Mouse (Mus musculus) subcutaneous adipose tissue, adult 2 months (tissue): Measurements from ENCODE around the gene Selenoo. TPM values are rescaled to one million over a fixed set of nuclear protein-coding genes. Genes with fewer than 3 reads are reported as not detected.

Source experiments
- polyA plus RNA-seq: library from polyadenylated mRNA; depleted of rRNA; stranded (reverse); fragments of >200 nt; gene quantifications from 2 replicates; pipeline ENCODE4 v1.2.3, GENCODE M21; 2012; ENCODE audit warnings: low replicate concordance; rRNA removed

The Selenoo gene
- 40.9 and 49.5 TPM in 2 replicates for polyA plus RNA-seq

DNA sequence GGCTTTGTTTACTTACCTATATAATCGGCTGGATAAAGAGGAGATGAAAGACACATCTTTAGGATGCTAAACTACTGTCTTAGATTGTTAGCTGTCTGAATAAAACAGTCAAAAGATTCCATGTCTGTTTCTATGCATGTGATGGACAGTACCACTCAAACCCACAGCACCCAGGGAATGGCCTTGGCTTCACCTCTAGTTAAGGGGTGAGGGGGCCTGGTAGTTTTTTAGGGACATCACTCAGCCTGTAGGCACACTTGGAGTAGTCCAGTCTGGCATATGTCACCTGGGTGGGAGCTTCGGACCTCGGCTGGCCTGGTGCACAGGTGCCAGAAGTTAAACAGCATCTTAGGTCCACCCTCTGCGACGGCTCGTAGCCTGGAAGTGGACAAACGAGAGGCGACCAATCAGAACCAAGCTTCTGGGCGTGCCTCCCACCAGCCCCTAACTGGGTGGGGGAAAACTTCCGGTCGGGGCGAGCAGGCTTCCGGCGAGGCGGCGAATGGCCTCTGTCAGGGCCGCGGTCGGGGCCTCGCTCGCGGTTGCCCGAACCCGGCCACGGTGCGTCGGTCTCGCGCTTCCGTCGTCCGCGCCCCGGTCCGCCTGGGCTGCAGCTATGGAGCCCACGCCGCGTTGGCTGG, at the start of gene Selenoo:
Selenoo (plus strand) TSS at position 478 of the 641 bp plus-strand sequence.

DNA sequence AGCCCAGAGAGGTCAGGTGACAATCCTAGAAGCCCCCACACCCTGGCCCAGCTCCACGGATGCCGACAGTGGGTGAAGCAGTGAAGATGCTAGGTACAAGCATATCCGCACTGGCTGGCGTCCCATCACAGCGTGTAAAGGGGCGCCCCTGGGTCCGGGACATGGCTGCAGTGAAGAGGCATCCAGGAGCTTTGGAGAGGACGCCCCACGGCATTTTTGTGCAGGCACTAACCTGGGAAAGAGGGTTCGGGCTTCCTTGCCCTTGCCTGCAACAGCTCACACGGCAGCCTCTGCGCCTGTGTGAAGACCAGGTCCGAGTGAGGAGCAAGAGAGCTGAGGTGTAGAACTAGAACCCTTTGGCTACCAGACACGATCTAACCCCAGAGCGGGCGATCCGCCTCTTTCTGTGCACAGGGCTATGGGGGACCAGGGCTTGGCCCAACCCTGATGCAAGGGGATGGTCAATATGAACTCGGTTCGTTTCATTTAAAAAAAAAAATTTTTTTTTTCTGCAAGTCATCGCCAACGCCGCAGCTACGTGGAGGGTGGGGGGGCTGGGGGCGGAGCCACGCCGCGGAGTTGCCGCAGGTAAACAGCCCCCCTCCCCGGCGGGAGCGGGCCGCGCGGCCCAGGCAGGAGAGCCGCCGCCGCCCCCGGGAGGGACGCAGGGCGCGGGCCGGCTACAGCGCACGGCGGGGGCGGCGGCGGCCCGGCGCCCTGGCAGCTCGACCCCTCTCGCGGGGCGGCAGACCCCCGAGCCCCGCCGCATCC, 29.5 kb upstream of the Selenoo start, which contains the start of gene Panx2:
Panx2 (plus strand) TSS at position 574 of the 771 bp plus-strand sequence.

DNA sequence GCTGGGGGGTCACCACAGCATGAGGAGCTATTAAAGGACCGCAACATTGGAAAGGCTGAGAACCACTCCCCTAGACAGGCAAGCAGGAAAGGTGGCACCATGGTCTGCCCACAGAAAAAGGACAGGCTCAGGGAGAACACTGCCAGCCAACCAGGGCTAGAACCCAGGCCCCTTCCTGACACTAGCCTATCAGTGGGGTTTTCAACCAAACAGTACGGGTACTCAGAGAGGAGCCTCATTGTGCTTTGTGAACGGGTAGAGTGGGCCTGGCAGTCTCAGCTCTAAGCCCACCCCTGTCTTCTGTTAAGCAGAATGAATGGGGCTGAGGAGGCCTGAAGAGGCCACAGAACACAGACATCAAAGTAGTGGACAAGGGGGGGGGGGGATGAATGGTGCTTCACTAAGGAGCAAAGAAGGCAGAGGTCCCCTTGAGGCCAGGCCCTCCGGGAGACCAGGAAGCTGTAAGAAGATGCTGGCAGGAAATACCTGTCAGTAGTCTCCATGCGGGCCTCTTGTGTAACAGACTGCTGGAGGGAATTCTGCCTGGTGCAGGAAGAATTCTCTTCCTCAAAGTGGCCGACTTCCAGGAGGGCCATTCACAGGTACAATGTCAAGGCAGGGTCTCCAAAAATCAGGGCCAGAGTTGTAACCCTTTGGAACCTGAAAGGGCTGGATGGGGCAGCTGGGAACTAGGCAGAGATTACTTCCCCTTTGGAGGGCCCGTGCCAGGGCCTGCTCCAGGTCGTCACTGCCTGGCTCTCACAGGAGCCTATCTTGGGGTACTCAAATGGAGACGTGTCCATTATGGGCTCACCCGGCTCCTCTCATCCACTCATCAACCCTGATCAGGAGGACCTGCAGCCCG, 14.0 kb upstream of the Selenoo start, which contains the start of gene Trabd:
Trabd (plus strand) TSS at position 512 of the 865 bp plus-strand sequence.

DNA sequence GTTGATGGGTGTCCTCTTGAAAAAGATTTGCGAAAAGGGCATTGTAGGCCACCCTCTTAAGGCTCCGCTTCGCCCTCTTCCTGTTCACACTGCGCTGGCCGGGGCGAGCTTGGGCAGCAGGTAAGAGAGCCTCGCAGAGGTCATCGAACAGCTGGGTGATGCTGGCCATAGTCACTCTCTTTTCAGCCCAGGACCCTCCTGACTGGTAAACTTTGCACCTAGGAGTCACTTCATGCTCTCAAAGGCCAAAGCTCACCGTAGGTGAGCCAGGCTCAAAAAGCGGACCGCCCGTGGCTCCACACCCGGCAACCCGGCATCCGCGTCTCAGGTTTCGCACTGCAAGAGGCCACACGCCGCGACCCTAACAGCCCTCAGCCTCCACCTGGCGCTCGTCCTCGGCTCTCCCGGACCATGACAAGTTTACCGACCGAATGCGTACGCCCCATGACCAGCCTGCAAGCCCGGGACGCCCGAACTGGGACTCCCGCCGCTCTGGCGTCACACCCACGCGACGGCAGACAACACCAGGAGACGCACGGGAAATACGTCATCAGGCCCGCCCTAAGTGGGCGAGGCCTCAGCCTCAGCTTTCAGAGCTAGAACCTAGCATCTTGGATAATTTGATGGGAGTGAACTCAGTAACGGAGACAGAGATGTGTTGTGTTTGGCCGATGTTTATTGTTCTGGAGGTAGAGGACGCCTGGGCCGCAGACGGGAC, 33.9 kb downstream of the Selenoo start, which contains the start of gene Tubgcp6:
Tubgcp6 (minus strand) TSS at position 464 of the 718 bp plus-strand sequence.

DNA sequence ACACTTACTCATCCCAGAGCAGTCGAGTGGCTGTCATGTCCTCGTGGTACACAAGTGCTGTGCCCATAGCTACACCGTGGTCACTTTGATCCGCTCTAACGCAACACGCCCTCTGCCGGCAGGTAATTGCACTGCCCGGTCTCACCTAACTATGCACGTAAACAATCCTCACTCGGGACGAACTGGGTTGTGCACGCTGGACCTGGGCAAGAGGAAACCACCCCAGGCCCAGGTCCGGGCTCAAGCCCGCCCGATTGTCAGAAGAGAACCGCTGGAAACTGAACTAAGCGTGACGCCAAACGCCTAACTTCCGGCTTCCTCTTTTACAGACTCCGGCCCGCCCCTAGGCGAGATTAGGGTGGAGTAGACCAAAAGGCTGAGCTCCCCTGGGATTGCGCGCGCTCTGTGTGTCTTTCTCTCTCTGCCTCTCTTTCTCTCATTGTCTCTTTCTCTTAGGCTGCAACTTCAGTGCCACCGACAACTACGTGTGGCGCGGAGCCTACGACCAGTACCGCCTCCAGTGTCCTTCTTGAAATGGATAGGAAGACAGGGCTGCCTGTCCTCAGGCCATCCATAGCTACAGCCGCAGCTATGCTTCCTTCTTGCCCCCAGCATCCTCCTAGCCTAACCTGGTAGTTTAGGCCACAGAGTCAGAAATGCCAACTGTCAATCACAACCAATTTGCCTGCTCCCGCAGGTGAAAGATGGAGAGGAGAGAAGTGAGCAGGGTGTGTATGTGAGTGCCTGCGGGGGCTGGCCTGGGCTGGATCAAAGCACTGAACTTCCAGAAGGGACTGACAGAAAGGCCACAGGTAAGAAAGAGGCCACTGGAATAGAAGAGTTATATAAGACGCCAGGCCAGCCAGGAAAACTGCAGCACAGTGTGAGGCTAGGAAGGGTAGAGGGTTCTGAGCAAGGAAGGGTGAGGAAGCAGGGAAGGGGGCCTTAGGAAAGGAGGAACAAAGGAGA, 39.8 kb downstream of the Selenoo start, which contains the start of gene Hdac10:
Hdac10 (minus strand) TSS at position 319 of the 969 bp plus-strand sequence.

DNA sequence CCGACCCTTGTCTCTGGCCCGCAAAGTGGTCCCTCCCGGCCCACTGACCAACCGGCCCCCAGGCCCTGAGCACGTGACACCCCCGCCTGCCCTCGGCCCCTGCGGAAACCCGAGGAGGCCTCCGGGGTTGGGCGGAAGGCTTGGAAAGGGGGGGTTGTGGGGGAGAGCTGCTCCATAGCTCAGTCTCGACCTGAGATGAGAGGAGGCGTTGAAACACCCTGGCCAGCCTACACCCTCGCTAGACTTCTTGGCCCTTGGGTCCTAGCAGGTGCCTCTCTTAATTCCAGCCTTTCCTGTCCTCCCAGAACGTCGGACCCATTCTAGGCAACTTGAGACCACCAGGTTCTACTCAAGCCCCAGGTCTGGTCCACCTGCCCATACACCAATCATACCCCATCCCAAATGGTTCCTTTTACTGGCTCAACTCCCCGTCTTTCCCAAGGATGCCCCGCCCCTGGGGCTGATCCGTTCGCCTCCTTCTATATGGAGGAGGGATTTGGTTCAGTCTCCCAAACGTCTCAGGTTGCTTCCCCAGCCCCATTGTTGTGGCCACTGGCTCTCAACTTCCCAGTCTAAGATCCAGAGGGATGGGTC, 51.9 kb downstream of the Selenoo start, which contains the start of gene Mapk12:
Mapk12 (minus strand) TSS at position 45 of the 594 bp plus-strand sequence.

DNA sequence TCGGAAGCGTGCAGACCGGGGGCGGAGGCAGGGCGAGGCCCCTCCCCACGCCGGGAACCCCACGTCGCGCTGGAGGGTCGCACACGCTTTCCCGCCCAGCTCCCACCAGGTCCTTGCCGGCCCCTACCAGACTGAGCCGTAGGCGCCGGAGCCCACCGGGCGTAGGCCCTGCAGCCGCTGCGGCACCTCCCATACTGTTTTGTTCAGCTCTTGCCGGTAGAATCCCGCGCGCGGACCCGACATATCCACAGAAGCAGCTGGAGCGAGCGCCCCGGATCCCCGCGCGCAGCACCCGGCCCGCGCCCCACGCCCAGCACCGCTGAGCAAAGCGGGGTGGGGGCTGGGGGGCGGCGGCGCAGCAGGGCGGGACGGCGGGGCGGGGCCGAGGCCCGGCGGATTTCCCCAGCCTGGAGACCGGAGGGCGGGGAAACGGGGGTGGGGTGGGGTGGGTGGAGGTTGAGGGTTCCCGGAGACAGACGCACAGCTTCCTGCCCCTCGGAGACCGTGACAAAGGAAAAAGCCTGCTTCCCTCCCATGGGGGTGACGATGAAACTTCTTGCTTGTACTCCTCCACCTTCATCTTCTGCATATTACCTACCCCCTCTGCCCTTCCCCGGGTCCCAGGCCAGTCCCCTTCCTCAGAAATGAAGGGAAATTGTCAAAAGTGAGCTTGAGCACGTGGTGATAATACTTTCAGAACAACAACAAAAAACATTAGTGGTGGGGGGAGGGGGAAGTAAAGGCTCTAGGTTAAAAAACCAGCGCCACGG, 60.6 kb downstream of the Selenoo start, which contains the start of gene Mapk11:
Mapk11 (minus strand) TSS at position 358 of the 770 bp plus-strand sequence.

Other genes with a start within 250 kb of the Selenoo start
- 48.2 and 85.1 TPM in 2 replicates for gene Pim3, start 226.9 kb upstream of the Selenoo start, polyA plus RNA-seq
- not detected in 2 replicates for gene Ttll8, start 134.7 kb upstream of the Selenoo start, polyA plus RNA-seq
- gene Mlc1, start 110.1 kb upstream of the Selenoo start, polyA plus RNA-seq: 0.17 TPM in 1 of 2 replicates, not detected in the other
- gene Mov10l1, start 106.2 kb upstream of the Selenoo start, polyA plus RNA-seq: not detected in 2 replicates
- 0.33 TPM in 1 of 2 replicates, not detected in the other for gene Panx2, start 29.4 kb upstream of the Selenoo start, polyA plus RNA-seq
- gene Trabd, start 14.0 kb upstream of the Selenoo start, polyA plus RNA-seq: 33.3 and 53.5 TPM in 2 replicates
- 27.8 and 39.6 TPM in 2 replicates for gene Tubgcp6, start 34.0 kb downstream of the Selenoo start, polyA plus RNA-seq
- gene Hdac10, start 39.6 kb downstream of the Selenoo start, polyA plus RNA-seq: 41.7 and 54.8 TPM in 2 replicates
- gene Mapk12, start 51.6 kb downstream of the Selenoo start, polyA plus RNA-seq: 18.6 and 31.5 TPM in 2 replicates
- 11.1 and 14.2 TPM in 2 replicates for gene Mapk11, start 60.5 kb downstream of the Selenoo start, polyA plus RNA-seq
- gene Plxnb2, start 91.7 kb downstream of the Selenoo start, polyA plus RNA-seq: 65.4 and 208 TPM in 2 replicates
- gene Dennd6b, start 107.4 kb downstream of the Selenoo start, polyA plus RNA-seq: 12.7 and 21.1 TPM in 2 replicates
- 60.4 and 149 TPM in 2 replicates for gene Ppp6r2, start 122.5 kb downstream of the Selenoo start, polyA plus RNA-seq
- 169 and 209 TPM in 2 replicates for gene Sbf1, start 226.2 kb downstream of the Selenoo start, polyA plus RNA-seq
- 0.18 TPM in 1 of 2 replicates, not detected in the other for gene Adm2, start 233.6 kb downstream of the Selenoo start, polyA plus RNA-seq
- not detected in 2 replicates for gene Miox, start 245.3 kb downstream of the Selenoo start, polyA plus RNA-seq